8 mouse cellular contexts compared by ENCODE assay signal in genomic region chr6:51207587-51208361, GRCm38 (mm10).
DNase-seq lines count a peak whose midpoint lies in the region; ATAC-seq lines count a peak whose summit lies in the region.

No protein-coding gene starts in this region.

- peak; percentile 53 to 57 for DNase-seq in cerebellum, postnatal 10 days
- no peak for DNase-seq in cerebellum, adult 9-11 months
- DNase-seq in MEL-GATA-1-ER (ENCODE audit: extremely low read depth, low read depth), result peak; percentile 50
- DNase-seq in spleen, postnatal 14 days (ENCODE audit: low spot score in 2 of 2), result no peak
- no peak for DNase-seq in thymus, adult 18-20 months
- no peak for DNase-seq in spleen, adult 18-20 months

- no peaks in the 10 kb centered on the region for H3K9me3 ChIP-seq in midbrain, embryonic 12.5 days

- ATAC-seq in hematopoietic stem cell, adult 5-6 weeks (replicated peaks in 1 of 2; ENCODE audit: insufficient read depth in 1 of 2, low FRiP score in 2 of 2, low TSS enrichment in 1 of 2, low read depth in 1 of 2, poor library complexity in 2 of 2, severe bottlenecking in 2 of 2), result peak; percentile 43 to 48; a peak in 1 of 4 replicates
- ATAC-seq in midbrain, embryonic 12.5 days (ENCODE audit: low FRiP score, low read depth), result peak; percentile 73

- peak overlapping the region; percentile 51 for H3K4me2 ChIP-seq in midbrain, embryonic 12.5 days (replicated peaks)

- peaks cover 27% of the 10 kb centered on the region for H3K27me3 ChIP-seq in midbrain, embryonic 12.5 days

- peak overlapping the region; percentile 31 for H3K4me3 ChIP-seq in midbrain, embryonic 12.5 days

- under 1% methylated on average over 21 of the region's 21 CpGs for WGBS in midbrain, embryonic 12.5 days

- peak overlapping the region; percentile 83 for H3K27ac ChIP-seq in midbrain, embryonic 12.5 days (replicated peaks)

- H3K4me1 ChIP-seq in midbrain, embryonic 12.5 days, result peaks cover 15% of the 10 kb centered on the region

- H3K9ac ChIP-seq in midbrain, embryonic 12.5 days (replicated peaks), result peak overlapping the region; percentile 49

- H3K36me3 ChIP-seq in midbrain, embryonic 12.5 days, result no peaks in the 10 kb centered on the region

Comparison
In these comparisons a context has a peak if more than half of its experiments do, and no peak if none do; other contexts are left out.
1. DNase-seq: peak in cerebellum, postnatal 10 days (2 of 2) and MEL-GATA-1-ER (single experiment); none in cerebellum, adult 9-11 months (single experiment), spleen, postnatal 14 days (0 of 2), thymus, adult 18-20 months (0 of 2) and spleen, adult 18-20 months (0 of 2).